Mouse (Mus musculus) limb, embryonic 11.5 days (tissue): Measurements from ENCODE around the gene Spata18. TPM values are rescaled to one million over a fixed set of nuclear protein-coding genes. Genes with fewer than 3 reads are reported as not detected.
A peak's percentile ranks its signal among the peaks of the same experiment; 100 is the strongest.

ENCODE experiments used
- ATAC-seq: fragments of 200-750 bp; cut with Nextera tagmentation; 2 replicates; pipeline ENCODE4 v1.8.0; 2017; ENCODE audit warnings: low read depth; ENCODE audit not compliant: insufficient number of reproducible peaks, low FRiP score, low TSS enrichment
- DNase-seq: peaks from one replicate; pipeline ENCODE4 v3.0.0-alpha.2; 2015; ENCODE audit warnings: low spot score
- H3K27ac ChIP-seq: fragments of 300-500 bp; sonication (generic); replicated peaks from 2 replicates; pipeline ENCODE4 v1.5.1; 2014; ENCODE audit warnings: low read depth, mild to moderate bottlenecking, low read length
- H3K27me3 ChIP-seq: fragments of 300-500 bp; sonication (generic); 2 replicates; pipeline ENCODE4 v1.6.1; 2014; ENCODE audit warnings: mild to moderate bottlenecking, low read length, mixed read lengths; ENCODE audit not compliant: control insufficient read depth, insufficient read depth
- H3K36me3 ChIP-seq: fragments of 300-500 bp; sonication (generic); 2 replicates; pipeline ENCODE4 v1.6.1; 2014; ENCODE audit warnings: mild to moderate bottlenecking, low read length, moderate library complexity, mixed read lengths; ENCODE audit not compliant: control insufficient read depth, insufficient read depth
- H3K4me1 ChIP-seq: fragments of 300-500 bp; sonication (generic); 2 replicates; pipeline ENCODE4 v1.6.1; 2014; ENCODE audit warnings: low read length, mixed read lengths; ENCODE audit not compliant: control insufficient read depth, insufficient read depth
- H3K4me2 ChIP-seq: fragments of 300-500 bp; sonication (generic); 2 replicates; pipeline ENCODE4 v1.6.1; 2014; ENCODE audit warnings: low read depth, mild to moderate bottlenecking, moderate library complexity; ENCODE audit not compliant: severe bottlenecking
- H3K4me3 ChIP-seq: fragments of 300-500 bp; sonication (generic); 2 replicates; pipeline ENCODE4 v1.5.1; 2014; ENCODE audit warnings: low read depth, low read length
- H3K9ac ChIP-seq: fragments of 300-500 bp; sonication (generic); 2 replicates; pipeline ENCODE4 v1.6.1; 2014; ENCODE audit warnings: mild to moderate bottlenecking, low read length
- H3K9me3 ChIP-seq: fragments of 300-500 bp; sonication (generic); 2 replicates; pipeline ENCODE4 v1.6.1; 2016; ENCODE audit warnings: low read length; ENCODE audit not compliant: control insufficient read depth
- WGBS: fragments of 180-500 bp; shearing (Covaris S2); extraction: QIAGEN DNeasy Blood & Tissue Kit; methylation state at CpG from one replicate; pipeline ENCODE4 v1.1.7; 2014; 5-methylcytosine and 5-hydroxymethylcytosine counted together
- polyA plus RNA-seq: library from polyadenylated mRNA; unstranded; fragments of >200 nt; fragmentation: Nextera tagmentation; extraction: Ambion mirVana; gene quantifications from 2 replicates; pipeline ENCODE4 v1.2.1, GENCODE M21; 2014

The Spata18 gene
- polyA plus RNA-seq, 1 experiment from 2014 or later: 2.6 TPM

DNA sequence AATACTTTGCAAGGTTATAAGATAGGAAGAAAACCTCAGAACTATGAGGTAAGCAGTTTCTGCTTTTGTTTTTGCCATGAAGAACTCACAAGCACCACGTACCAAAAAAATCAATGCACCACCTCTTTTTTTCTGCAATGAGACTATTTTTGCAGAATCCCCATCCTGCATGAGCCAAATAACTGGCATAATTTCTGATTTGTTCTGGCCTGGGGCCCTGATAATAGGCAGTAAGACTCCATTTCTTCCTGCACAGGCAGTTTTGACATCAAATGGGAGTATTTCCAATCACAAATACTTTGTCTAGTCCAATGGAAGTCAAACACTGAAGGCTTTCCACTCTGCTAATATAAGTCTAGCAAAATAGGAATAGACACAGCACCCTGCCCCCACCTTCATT is 42.6 kb downstream of the Spata18 start:
- DNase-seq (no peak), ATAC-seq (0 out of 2 replicates have a peak, but pooled peaks have one; percentile 47)
- Histone ChIP-seq H3K36me3 (no peaks in the 10 kb centered on the region), H3K4me2 (no peak overlapping the region), H3K4me1 (peaks cover 10% of the 10 kb centered on the region), H3K9me3 (no peaks in the 10 kb centered on the region), H3K27ac (no peak overlapping the region), H3K27me3 (no peaks in the 10 kb centered on the region), H3K9ac (no peak overlapping the region), H3K4me3 (no peak overlapping the region)
- WGBS: 83% methylated on average over 1 of the region's 1 CpGs

- WGBS: 22% methylated on average over 4 of the region's 4 CpGs
- ATAC-seq (peak; percentile 86; the same call in 1 of the 2 replicates), DNase-seq (peak; percentile 67)
- Histone ChIP-seq H3K4me1 (peaks cover 10% of the 10 kb centered on the region), H3K9ac (no peak overlapping the region), H3K4me2 (no peak overlapping the region), H3K27me3 (no peaks in the 10 kb centered on the region), H3K27ac (peak overlapping the region; percentile 73), H3K4me3 (no peak overlapping the region), H3K36me3 (no peaks in the 10 kb centered on the region), H3K9me3 (no peaks in the 10 kb centered on the region)
These were observed 43.3 kb downstream of the Spata18 start for GRCm38 (mm10) chr5:73694254-73695015.

DNA sequence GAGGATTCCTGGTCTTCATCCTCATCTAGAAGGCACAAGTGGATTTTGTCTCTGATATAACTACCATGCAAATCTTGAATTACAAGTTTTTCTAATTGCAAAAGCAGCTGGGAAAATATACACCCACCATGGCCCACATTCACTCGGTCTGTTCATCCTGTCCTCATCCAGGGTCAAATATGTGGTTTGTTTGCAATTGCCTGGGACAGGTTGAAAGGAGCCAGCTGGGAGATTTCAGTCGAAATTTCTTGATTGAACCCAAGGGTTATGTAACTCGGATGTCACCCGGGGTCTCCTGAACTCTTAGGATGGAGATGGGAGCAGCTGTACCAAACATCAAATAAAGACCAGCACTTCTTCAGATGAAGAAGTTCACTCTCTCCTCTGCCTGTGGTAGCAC is 46.5 kb downstream of the Spata18 start:
- H3K4me3 ChIP-seq: no peak overlapping the region
- 82% methylated on average over 4 of the region's 4 CpGs for WGBS
- no peak overlapping the region for H3K27ac ChIP-seq
- no peak overlapping the region for H3K4me2 ChIP-seq
- H3K9ac ChIP-seq: no peak overlapping the region
- peaks cover 7% of the 10 kb centered on the region for H3K4me1 ChIP-seq
- H3K36me3 ChIP-seq: no peaks in the 10 kb centered on the region
- no peaks in the 10 kb centered on the region for H3K27me3 ChIP-seq
- no peak for ATAC-seq
- no peaks in the 10 kb centered on the region for H3K9me3 ChIP-seq
- DNase-seq: no peak

GRCm38 (mm10) chr5:73701063-73701890 is 50.1 kb downstream of the Spata18 start:
- WGBS: 83% methylated on average over 17 of the region's 17 CpGs
- Histone ChIP-seq H3K9ac (no peak overlapping the region), H3K27ac (no peak overlapping the region)

GRCm38 (mm10) chr5:73701946-73702710 is 50.9 kb downstream of the Spata18 start:
- no peak for ATAC-seq
- Histone ChIP-seq H3K4me3 (no peak overlapping the region), H3K4me1 (peaks cover 13% of the 10 kb centered on the region), H3K9me3 (no peaks in the 10 kb centered on the region), H3K9ac (no peak overlapping the region), H3K36me3 (no peaks in the 10 kb centered on the region), H3K4me2 (no peak overlapping the region), H3K27ac (no peak overlapping the region), H3K27me3 (no peaks in the 10 kb centered on the region)
- no peak for DNase-seq
- 69% methylated on average over 12 of the region's 12 CpGs for WGBS

More at GRCm38 (mm10) chr5:73701063-73701890, 50.1 kb downstream of the Spata18 start:
- Histone ChIP-seq H3K4me2 (no peak overlapping the region), H3K36me3 (no peaks in the 10 kb centered on the region), H3K4me1 (peaks cover 13% of the 10 kb centered on the region), H3K27me3 (no peaks in the 10 kb centered on the region), H3K9me3 (no peaks in the 10 kb centered on the region), H3K4me3 (no peak overlapping the region)
- no peak for ATAC-seq
- no peak for DNase-seq

GRCm38 (mm10) chr5:73703096-73703495 is 51.9 kb downstream of the Spata18 start:
- H3K4me2 ChIP-seq: no peak overlapping the region
- ATAC-seq (no peak), DNase-seq (no peak)
- H3K9me3 ChIP-seq: no peaks in the 10 kb centered on the region
- 91% methylated on average over 4 of the region's 4 CpGs for WGBS
- peaks cover 13% of the 10 kb centered on the region for H3K4me1 ChIP-seq
- no peaks in the 10 kb centered on the region for H3K27me3 ChIP-seq
- H3K36me3 ChIP-seq: no peaks in the 10 kb centered on the region
- no peak overlapping the region for H3K27ac ChIP-seq
- no peak overlapping the region for H3K4me3 ChIP-seq
- no peak overlapping the region for H3K9ac ChIP-seq

- ATAC-seq (no peak), DNase-seq (no peak)
- H3K4me3 ChIP-seq: no peak overlapping the region
- no peak overlapping the region for H3K9ac ChIP-seq
- no peaks in the 10 kb centered on the region for H3K36me3 ChIP-seq
- 40% methylated on average over 14 of the region's 14 CpGs for whole genome bisulfite sequencing
- no peaks in the 10 kb centered on the region for H3K9me3 ChIP-seq
- no peak overlapping the region for H3K27ac ChIP-seq
- no peak overlapping the region for H3K4me2 ChIP-seq
- peaks cover 13% of the 10 kb centered on the region for H3K4me1 ChIP-seq
- no peaks in the 10 kb centered on the region for H3K27me3 ChIP-seq
These were observed 53.1 kb downstream of the Spata18 start for GRCm38 (mm10) chr5:73704263-73704662.

DNA sequence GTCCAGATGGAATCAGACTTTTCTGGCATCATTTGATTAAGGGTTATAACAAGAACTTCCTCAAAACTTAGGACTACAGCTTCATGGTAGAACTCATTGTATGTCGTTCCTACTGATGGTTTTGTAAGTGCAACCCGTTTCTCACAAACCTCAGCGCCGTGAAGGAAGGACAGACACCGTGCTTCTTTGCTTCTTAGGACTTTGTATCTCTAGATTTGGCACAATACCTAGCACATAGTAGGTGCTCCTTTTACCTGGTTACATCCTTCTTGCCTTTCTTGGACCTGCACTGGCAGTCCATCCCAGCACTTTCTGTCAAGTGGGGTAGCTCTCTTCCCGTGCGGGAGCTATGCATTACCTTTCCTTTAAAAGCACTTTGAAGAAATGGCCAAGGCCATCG is 53.6 kb downstream of the Spata18 start:
- Histone ChIP-seq H3K4me2 (no peak overlapping the region), H3K4me3 (no peak overlapping the region), H3K9ac (no peak overlapping the region), H3K9me3 (no peaks in the 10 kb centered on the region), H3K27ac (peak overlapping the region; percentile 47; the same call in 1 of the 2 replicates), H3K36me3 (no peaks in the 10 kb centered on the region), H3K4me1 (peaks cover 13% of the 10 kb centered on the region), H3K27me3 (no peaks in the 10 kb centered on the region)
- 91% methylated on average over 8 of the region's 8 CpGs for WGBS
- ATAC-seq (no peak), DNase-seq (no peak)
